Mouse (Mus musculus): ENCODE measurements around the gene Ppp2r5a.

DNA sequence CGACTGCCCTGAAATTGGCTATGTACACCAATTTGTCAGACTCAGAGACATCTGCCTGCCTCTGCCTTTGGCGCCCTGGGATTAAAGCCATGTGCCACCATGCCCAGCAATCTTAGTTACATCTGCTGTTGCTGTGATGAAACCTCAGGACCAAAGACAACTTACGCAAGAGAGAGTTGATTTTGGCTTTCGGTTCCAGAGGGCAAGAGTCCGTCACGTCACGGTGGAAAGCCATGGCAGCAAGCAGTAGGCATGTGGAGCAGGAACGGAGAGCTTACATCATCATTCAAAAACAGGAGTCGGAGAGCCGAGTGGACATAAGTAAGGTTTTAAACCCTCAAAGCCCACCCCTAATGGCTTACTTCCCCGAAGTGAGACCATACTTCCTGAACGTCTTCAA, 42.3 kb upstream of the Ppp2r5a start:
- TF ChIP-seq POLR2A (IDR thresholded peaks at IDR 0.05; ENCODE audit: low read depth, low read length) (no peak), CTCF (conservative IDR thresholded peaks at IDR 0.05; ENCODE audit: insufficient read depth, insufficient read length, low read depth, low read length) (no peak)

Measured in kidney, adult 2 months (tissue).